Mouse (Mus musculus): ENCODE data around the gene Slc25a44.

GRCm38 (mm10) chr3:88446471-88447123 is 21.7 kb upstream of the Slc25a44 start:
- TF ChIP-seq CTCF (IDR thresholded peaks at IDR 0.05; ENCODE audit: low read depth, low read length) (no peak), POLR2A (IDR thresholded peaks at IDR 0.05; ENCODE audit: insufficient read depth, low read length) (no peak), EP300 (IDR thresholded peaks at IDR 0.05; ENCODE audit: insufficient read depth, low read depth, low read length) (no peak)

Measured in ES-Bruce4 (cell line).